Mouse (Mus musculus) adrenal gland, postnatal 14 days (tissue): ENCODE measurements around the gene Kera. TPM values are rescaled to one million over a fixed set of nuclear protein-coding genes. Genes with fewer than 3 reads are reported as not detected.

Experiments used
- DNase-seq: peaks from one replicate; pipeline ENCODE4 v3.0.0; 2021; ENCODE audit warnings: mixed read lengths
- long read RNA-seq, 2 experiments: library from polyadenylated mRNA; stranded (forward); transcript quantifications; one replicate each; pipeline ENCODE4 v2.0.0; 2021
- total RNA-seq: library from RNA; stranded (reverse); gene quantifications from 2 replicates; pipeline ENCODE4 v1.2.3, GENCODE M21; 2021

Kera gene
- 0.15 TPM in 1 of 2 replicates, not detected in the other for total RNA-seq
- long read RNA-seq, experiment 1 = 0 reads
- long read RNA-seq, experiment 2 = 0 reads

DNA sequence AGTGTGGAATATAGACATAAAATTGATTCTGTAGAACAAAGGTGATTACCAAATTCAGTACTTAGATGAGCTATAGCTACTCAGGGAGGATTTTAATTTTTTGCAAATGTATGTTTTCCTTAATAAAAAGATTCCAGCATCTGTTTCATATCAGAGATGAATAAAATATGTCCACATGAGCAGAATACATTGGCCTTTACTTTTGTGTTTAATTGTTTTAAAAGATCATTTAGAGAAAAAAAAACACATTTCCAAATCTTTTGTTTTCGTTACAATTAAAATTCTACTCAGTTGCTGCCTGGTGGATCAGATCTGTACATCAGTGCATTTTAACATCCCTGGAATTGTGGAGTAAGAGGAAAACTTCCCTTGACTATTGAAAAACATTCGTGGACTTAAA, at the start of gene Kera:
Kera (plus strand) TSS at position 301 of the 400 bp plus-strand sequence.
- no peak for DNase-seq

- DNase-seq = no peak
Measured at GRCm38 (mm10) chr10:97564957-97565856, 41.5 kb upstream of the Kera start, which contains the start of gene Lum. Lum (plus strand) TSS chr10:97565128.

DNA sequence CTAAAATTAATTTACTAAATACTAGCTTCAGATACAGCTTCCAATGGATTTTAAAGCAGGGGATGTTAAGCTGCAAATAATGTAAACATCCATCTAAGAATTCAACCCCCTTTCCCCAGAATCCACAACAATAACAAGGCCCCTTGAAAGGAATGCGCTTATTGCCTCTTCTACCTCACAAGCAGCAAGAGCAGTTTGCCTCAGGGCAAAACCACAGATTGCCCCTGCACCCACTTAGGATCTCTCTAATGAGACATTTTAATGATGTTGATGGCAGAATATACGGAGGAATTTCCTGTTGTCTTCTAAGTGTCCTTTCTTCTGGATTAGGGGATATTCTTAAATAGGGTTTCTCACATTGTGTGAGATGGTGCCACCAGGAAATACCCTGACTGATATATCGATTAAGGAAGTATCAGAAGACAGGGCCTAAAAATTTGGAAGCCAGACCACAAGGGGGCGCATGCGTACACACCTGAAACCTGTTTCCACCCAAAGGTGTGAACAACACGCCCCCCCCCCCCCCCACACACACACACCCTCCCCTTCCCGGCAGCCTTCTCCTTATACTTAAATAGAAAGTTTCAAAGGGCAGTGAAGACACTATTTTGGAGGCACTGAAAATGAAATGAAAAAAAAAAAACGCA, 39.1 kb upstream of the Kera start:
- DNase-seq = no peak

DNA sequence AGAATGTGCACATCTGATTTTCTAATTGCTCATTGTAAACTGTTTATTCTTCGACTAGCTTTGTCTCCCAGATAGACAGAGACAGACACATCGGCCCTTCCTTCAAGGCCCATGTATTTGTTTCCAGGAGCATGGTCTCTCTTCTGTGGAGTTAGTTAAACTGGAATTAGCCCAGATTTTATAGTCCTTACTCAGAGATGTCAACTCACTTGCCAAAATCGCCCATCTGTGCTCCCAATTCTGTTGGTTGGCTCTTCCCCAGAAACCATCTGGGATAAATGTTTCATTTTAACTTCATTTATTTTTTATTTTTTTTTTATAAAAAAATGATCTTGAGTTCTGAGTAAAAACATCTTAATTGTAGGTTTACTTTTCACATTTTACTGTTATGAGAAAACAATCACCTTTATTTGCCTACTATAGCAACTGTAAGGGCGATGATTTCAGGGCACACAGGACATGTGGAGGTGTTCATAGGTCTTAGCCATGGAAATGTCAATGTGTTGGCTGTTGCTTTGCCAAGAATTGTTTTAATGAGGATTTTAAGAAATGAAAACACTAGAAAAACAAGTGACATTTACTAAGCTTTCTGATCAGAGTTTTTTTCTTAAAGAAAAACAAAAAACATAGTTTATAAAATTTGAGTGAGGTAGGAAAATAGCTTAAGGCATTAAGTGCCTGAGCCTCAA, 24.0 kb upstream of the Kera start:
- DNase-seq = no peak

DNA sequence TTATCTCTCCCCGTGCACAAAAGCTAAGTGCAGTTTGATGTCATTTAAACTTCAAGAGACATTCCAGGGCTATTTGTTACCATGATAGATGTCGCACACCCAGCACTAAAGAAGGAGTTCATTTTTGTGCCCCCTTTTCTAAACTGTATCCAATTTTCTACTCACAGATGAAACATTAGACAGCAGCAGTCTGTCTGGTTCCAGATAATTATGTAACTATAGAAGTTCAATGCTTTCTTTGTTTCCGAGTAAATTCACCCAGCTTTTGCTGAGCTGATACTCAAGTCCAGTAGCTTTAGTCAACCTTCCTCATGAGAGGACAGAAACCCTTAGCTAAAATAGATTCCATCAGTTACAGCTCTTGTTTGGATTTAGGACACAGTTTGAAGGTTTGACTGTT, 22.5 kb upstream of the Kera start:
- no peak for DNase-seq

- no peak for DNase-seq
Measured at GRCm38 (mm10) chr10:97587159-97587558, 19.5 kb upstream of the Kera start.

DNA sequence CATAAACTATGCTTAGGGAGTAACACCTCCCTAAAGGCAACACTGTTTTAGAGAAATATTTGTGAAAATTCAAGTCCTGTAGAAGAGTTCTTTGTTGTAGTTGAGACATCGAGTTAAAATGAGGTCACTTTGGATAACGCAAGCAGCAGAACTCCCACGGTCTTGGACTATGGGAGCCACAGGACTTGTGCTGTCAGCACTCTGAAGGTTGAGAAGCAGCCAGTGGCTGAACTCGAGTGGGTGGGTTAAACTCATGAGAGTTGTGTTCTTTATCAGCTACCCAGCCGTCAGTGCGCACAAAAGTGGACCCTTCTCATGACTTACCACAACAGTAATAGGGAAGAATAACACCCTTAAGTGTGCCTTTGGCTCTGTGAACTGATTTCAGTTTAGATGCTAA, 17.1 kb upstream of the Kera start:
- no peak for DNase-seq

GRCm38 (mm10) chr10:97591036-97591435, 15.6 kb upstream of the Kera start:
- no peak for DNase-seq

- no peak for DNase-seq
Measured at GRCm38 (mm10) chr10:97591685-97592084, 15.0 kb upstream of the Kera start.

DNA sequence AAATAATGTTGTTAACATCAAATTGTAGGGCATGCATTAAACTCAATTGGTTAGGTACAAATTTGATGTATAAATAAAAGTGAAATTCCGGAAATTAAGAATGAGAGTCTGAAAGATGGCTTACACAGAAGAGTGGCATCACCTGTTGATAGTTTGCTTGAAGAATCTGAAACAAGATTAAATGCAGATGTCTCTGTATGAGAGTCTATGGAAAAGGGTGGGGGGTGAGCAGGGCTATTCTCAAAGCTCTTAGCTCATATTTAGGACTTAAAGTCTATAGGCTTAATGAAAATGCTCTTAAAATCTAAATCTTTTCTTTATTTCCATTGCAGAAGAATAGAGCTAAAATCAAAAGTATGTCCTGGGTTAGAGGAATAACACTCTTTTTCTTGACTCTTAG, 11.0 kb upstream of the Kera start:
- no peak for DNase-seq

DNA sequence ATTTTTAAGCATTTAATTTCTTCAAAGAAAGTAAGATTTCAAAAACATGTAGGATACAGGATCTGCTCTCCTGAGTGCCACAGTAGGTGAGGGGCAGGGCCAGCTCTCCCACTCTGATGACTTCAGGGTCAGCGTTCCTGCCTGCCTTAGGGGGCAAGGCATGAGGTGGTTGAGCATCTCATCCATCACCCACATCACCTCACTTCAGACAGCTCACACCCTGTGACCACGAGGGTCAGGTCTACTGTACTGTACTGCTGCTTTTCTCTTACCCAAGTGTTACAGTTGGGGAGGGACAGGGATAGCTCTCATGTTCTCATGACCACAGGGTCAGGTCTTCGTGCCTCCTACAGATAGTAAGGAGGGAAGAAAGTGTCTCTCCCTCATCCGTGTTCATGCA, 4.9 kb upstream of the Kera start:
- no peak for DNase-seq

DNA sequence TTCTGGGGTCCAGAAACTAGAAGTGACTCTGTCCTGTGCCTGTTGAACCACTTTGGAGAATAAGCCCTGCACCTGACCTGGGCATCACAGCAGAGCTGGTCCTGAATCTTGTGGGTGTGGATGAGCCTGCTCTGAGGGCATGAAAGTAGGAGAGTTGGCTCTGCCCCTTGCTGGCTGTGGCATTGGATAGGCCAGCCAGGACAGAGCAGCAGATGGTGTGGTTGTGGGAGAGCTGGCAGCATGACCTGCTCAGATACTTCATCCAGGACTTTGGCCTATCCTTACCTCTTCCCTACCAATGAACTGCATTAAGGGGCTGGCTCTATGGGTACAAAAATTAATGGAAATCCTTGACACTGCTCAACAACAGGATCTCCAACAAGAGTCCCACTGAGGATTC, 3.4 kb upstream of the Kera start:
- DNase-seq = no peak

GRCm38 (mm10) chr10:97622328-97622727, 15.6 kb downstream of the Kera start:
- no peak for DNase-seq

GRCm38 (mm10) chr10:97624381-97624780, 17.7 kb downstream of the Kera start:
- no peak for DNase-seq

- DNase-seq = no peak
Measured at GRCm38 (mm10) chr10:97625116-97625515, 18.4 kb downstream of the Kera start.

GRCm38 (mm10) chr10:97626543-97626942, 19.9 kb downstream of the Kera start:
- DNase-seq = no peak

DNA sequence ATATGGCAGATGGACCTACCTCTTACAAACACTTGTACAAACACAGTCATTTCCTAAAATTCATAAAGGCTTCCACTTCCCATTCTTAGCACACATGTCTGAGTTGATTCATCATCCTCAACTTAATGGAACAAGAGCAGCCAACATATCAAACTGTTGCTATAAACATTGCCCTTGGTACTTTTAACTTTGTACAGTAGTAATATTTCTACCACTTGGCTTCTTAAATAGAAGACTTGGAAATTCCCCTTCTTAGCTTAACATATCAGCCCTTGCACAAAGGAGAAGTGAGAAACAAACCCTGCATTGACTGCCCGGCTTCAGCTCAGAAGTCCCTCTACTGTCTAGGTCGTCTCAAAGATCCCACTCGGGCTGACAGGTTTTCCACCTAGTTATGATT, 24.4 kb downstream of the Kera start:
- no peak for DNase-seq

GRCm38 (mm10) chr10:97641926-97642325, 35.2 kb downstream of the Kera start:
- DNase-seq = no peak

DNA sequence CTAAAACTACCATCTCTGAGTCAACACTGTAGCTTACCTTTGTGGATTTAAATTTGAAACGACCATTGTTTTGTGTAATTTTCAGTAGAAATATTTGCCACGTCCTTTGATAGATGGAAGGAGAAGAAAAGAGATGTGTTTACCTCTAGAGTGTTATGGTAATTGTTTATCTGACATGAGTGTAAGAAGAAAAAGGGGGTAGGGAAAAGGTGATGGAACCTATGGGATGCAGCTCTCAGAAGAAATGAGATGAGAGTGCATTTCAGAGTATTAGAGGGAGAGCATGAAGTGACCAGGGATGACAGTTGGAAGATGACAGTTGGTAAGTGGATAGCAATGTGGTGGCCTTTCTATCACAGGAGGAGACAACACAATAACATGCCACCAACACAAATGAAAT, 37.1 kb downstream of the Kera start, which contains the start of gene Epyc:
Epyc (plus strand) TSS at position 301 of the 400 bp plus-strand sequence.
- DNase-seq = no peak

GRCm38 (mm10) chr10:97650334-97650733, 43.7 kb downstream of the Kera start:
- DNase-seq = no peak

DNA sequence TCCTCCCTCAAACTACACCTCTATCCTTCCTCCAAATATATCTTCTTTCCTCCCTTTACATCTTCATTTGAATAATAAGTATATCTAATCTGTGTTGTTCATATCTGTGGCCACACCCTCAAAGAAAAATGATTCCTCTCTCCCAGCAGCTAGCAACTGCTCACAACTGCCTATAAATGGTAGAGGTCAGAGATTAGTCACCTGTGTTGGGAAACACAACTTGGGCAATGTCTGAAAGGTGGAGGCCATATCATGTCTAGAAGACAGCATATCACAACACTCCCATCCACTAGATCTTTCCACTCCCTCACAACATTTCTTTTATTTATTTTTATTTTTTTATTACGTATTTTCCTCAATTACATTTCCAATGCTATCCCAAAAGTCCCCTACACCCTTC, 52.8 kb downstream of the Kera start:
- peak; percentile 19 for DNase-seq
